Mouse (Mus musculus) liver, adult 2 months (tissue): ENCODE measurements around the gene Triobp. TPM values are rescaled to one million over a fixed set of nuclear protein-coding genes. Genes with fewer than 3 reads are reported as not detected.

Experiments
- DNase-seq: peaks from one replicate; pipeline ENCODE4 v3.0.0-alpha.2; 2011; ENCODE audit warnings: low read depth, low spot score; ENCODE audit errors: extremely low read depth
- H3K27ac ChIP-seq: fragments of 200-500 bp; replicated peaks from 2 replicates; pipeline ENCODE4 v1.5.1; 2012; ENCODE audit warnings: low read depth, mild to moderate bottlenecking, control low read depth, inconsistent platforms, low read length; ENCODE audit not compliant: insufficient read depth
- H3K27me3 ChIP-seq: fragments of 200-500 bp; 2 replicates; pipeline ENCODE4 v1.6.1; 2012; ENCODE audit warnings: mild to moderate bottlenecking, moderate library complexity, low read length, inconsistent platforms; ENCODE audit not compliant: control insufficient read depth, insufficient read depth
- H3K36me3 ChIP-seq: fragments of 200-500 bp; 2 replicates; pipeline ENCODE4 v1.6.1; 2012; ENCODE audit warnings: low read length, inconsistent platforms; ENCODE audit not compliant: control insufficient read depth, insufficient read depth
- H3K4me1 ChIP-seq: fragments of 200-500 bp; 2 replicates; pipeline ENCODE4 v1.6.1; 2011; ENCODE audit warnings: low read length; ENCODE audit not compliant: control insufficient read depth, insufficient read depth
- H3K4me3 ChIP-seq: fragments of 200-500 bp; 2 replicates; pipeline ENCODE4 v1.5.1; 2011; ENCODE audit warnings: low read depth, mild to moderate bottlenecking, control low read depth, low read length, moderate library complexity; ENCODE audit not compliant: insufficient read depth
- H3K79me2 ChIP-seq: fragments of 200-500 bp; 2 replicates; pipeline ENCODE4 v1.6.1; 2012; ENCODE audit warnings: inconsistent platforms, mild to moderate bottlenecking, low read length, moderate library complexity; ENCODE audit not compliant: control insufficient read depth, insufficient read depth
- H3K9ac ChIP-seq: fragments of 200-500 bp; 2 replicates; pipeline ENCODE4 v1.6.1; 2012; ENCODE audit warnings: low read depth, mild to moderate bottlenecking, control low read depth, inconsistent platforms, low read length
- CTCF ChIP-seq: fragments of 200-500 bp; IDR thresholded peaks from 2 replicates; pipeline ENCODE4 v1.5.1; 2011; ENCODE audit warnings: low read depth, low read length, control low read depth
- POLR2A ChIP-seq: fragments of 200-500 bp; IDR thresholded peaks from 2 replicates; pipeline ENCODE4 v1.6.1; 2011; ENCODE audit warnings: low read length, control low read depth; ENCODE audit not compliant: insufficient read depth; ENCODE audit errors: extremely low read depth
- WGBS: fragments of 180-500 bp; shearing (Covaris S2); methylation state at CpG from one replicate; pipeline ENCODE4 v1.1.7; 2018; 5-methylcytosine and 5-hydroxymethylcytosine counted together
- polyA plus RNA-seq: library from polyadenylated mRNA; depleted of rRNA; stranded (reverse); fragments of >200 nt; gene quantifications from 2 replicates; pipeline ENCODE4 v1.2.3, GENCODE M21; 2012
- total RNA-seq: library from RNA; depleted of rRNA; stranded (reverse); fragments of >200 nt; gene quantifications from 2 replicates; pipeline ENCODE4 v1.2.3, GENCODE M21; 2014

The Triobp gene
- total and polyA plus RNA-seq, 2 experiments: 11.9 to 19.9 TPM

GRCm38 (mm10) chr15:78977676-78978159 lies 30.2 kb downstream of the Triobp start:
- no peak overlapping the region for H3K27ac ChIP-seq

GRCm38 (mm10) chr15:78978875-78979274 lies 31.4 kb downstream of the Triobp start:
- 10% methylated on average over 4 of the region's 4 CpGs for WGBS
- Histone ChIP-seq H3K36me3 (no peaks in the 10 kb centered on the region), H3K27me3 (no peaks in the 10 kb centered on the region), H3K9ac (no peak overlapping the region), H3K4me1 (peaks cover 10% of the 10 kb centered on the region), H3K79me2 (peaks cover 7% of the 10 kb centered on the region; the same call in 1 of the 2 replicates), H3K4me3 (no peak overlapping the region), H3K27ac (peak overlapping the region; percentile 10; the same call in 1 of the 2 replicates)
- DNase-seq: peak; percentile 63
- TF ChIP-seq POLR2A: no peak
- TF ChIP-seq CTCF: no peak

More at GRCm38 (mm10) chr15:78977676-78978159, 30.2 kb downstream of the Triobp start:
- no peak for DNase-seq
- Histone ChIP-seq H3K4me1 (peaks cover 6% of the 10 kb centered on the region), H3K4me3 (no peak overlapping the region), H3K9ac (no peak overlapping the region), H3K79me2 (no peaks in the 10 kb centered on the region), H3K36me3 (no peaks in the 10 kb centered on the region), H3K27me3 (no peaks in the 10 kb centered on the region)
- TF ChIP-seq POLR2A (no peak), CTCF (no peak)
- WGBS: 90% methylated on average over 8 of the region's 8 CpGs

GRCm38 (mm10) chr15:78980084-78980483 lies 32.6 kb downstream of the Triobp start:
- 92% methylated on average over 4 of the region's 4 CpGs for WGBS
- H3K36me3 ChIP-seq: no peaks in the 10 kb centered on the region

GRCm38 (mm10) chr15:78982658-78983435 lies 35.3 kb downstream of the Triobp start:
- H3K4me1 ChIP-seq: peaks cover 10% of the 10 kb centered on the region
- peak overlapping the region; percentile 99 for H3K4me3 ChIP-seq

More at GRCm38 (mm10) chr15:78980084-78980483, 32.6 kb downstream of the Triobp start:
- Histone ChIP-seq H3K27me3 (no peaks in the 10 kb centered on the region), H3K79me2 (peaks cover 17% of the 10 kb centered on the region; the same call in 1 of the 2 replicates), H3K27ac (no peak overlapping the region), H3K9ac (no peak overlapping the region), H3K4me1 (peaks cover 10% of the 10 kb centered on the region), H3K4me3 (no peak overlapping the region)
- no peak for DNase-seq
- no peak for TF ChIP-seq POLR2A
- TF ChIP-seq CTCF: no peak

GRCm38 (mm10) chr15:78983436-78984285 lies 36.1 kb downstream of the Triobp start:
- TF ChIP-seq POLR2A (no peak), CTCF (no peak)
- 3% methylated on average over 21 of the region's 21 CpGs for WGBS
- DNase-seq: peak; percentile 62
- Histone ChIP-seq H3K4me3 (peak overlapping the region; percentile 99), H3K27ac (peak overlapping the region; percentile 95), H3K9ac (peak overlapping the region; percentile 98), H3K36me3 (no peaks in the 10 kb centered on the region), H3K4me1 (peaks cover 8% of the 10 kb centered on the region), H3K27me3 (no peaks in the 10 kb centered on the region), H3K79me2 (peaks cover 25% of the 10 kb centered on the region; the same call in 1 of the 2 replicates)

More at GRCm38 (mm10) chr15:78982658-78983435, 35.3 kb downstream of the Triobp start:
- Histone ChIP-seq H3K27ac (peak overlapping the region; percentile 95), H3K27me3 (no peaks in the 10 kb centered on the region), H3K79me2 (peaks cover 25% of the 10 kb centered on the region; the same call in 1 of the 2 replicates), H3K9ac (peak overlapping the region; percentile 98), H3K36me3 (no peaks in the 10 kb centered on the region)
- WGBS: under 1% methylated on average over 67 of the region's 67 CpGs
- no peak for TF ChIP-seq CTCF
- peak; percentile 83 for TF ChIP-seq POLR2A
- peak; percentile 90 for DNase-seq
